Mouse (Mus musculus) stomach, embryonic 14.5 days (tissue): Measurements from ENCODE around the gene Zfp1. TPM values are rescaled to one million over a fixed set of nuclear protein-coding genes. Genes with fewer than 3 reads are reported as not detected.

ENCODE experiments used
- microRNA-seq: library from miRNA; unstranded; fragments of <30 nt; microRNA quantifications from one replicate; pipeline ENCODE4, GENCODE M21; 2016
- polyA plus RNA-seq: library from polyadenylated mRNA; unstranded; fragments of >200 nt; fragmentation: Nextera tagmentation; extraction: Ambion mirVana; gene quantifications from 2 replicates; pipeline ENCODE4 v1.2.1, GENCODE M21; 2014

Gene Zfp1
- polyA plus RNA-seq, 1 experiment from 2014 or later: 26.3 TPM

Small RNA genes within 50 kb of the gene (microRNA-seq; reads per million reads assigned to microRNA genes)
- not detected for gene Mir7076

Other genes starting within 250 kb of the Zfp1 start
- gene Fa2h, start 249.6 kb upstream of the Zfp1 start, polyA plus RNA-seq: 4.9 and 5.8 TPM in 2 replicates
- 5.4 and 6.8 TPM in 2 replicates for gene Wdr59, start 121.3 kb upstream of the Zfp1 start, polyA plus RNA-seq
- gene Znrf1, start 107.3 kb upstream of the Zfp1 start, polyA plus RNA-seq: 36.9 and 37.7 TPM in 2 replicates
- gene Ldhd, start 13.0 kb upstream of the Zfp1 start, polyA plus RNA-seq: 1.3 and 1.5 TPM in 2 replicates
- gene Ctrb1, start 47.6 kb downstream of the Zfp1 start, polyA plus RNA-seq: 201 TPM in 1 of 2 replicates, not detected in the other
- gene Bcar1, start 100.4 kb downstream of the Zfp1 start, polyA plus RNA-seq: 43.5 and 46.5 TPM in 2 replicates
- 206 and 215 TPM in 2 replicates for gene Cfdp1, start 210.9 kb downstream of the Zfp1 start, polyA plus RNA-seq
- gene Tmem170, start 233.3 kb downstream of the Zfp1 start, polyA plus RNA-seq: 9.7 and 11.8 TPM in 2 replicates